Mouse (Mus musculus) brain, embryonic 14.5 days (tissue): ENCODE results near the gene Mfsd4a.

ENCODE experiments used
- CTCF ChIP-seq: fragments of 200-500 bp; IDR thresholded peaks from 2 replicates; pipeline ENCODE4 v1.5.1; 2012; ENCODE audit warnings: inconsistent platforms, mild to moderate bottlenecking, moderate library complexity, borderline replicate concordance; ENCODE audit not compliant: insufficient read depth, insufficient read length; ENCODE audit errors: extremely low read depth
- POLR2A ChIP-seq: fragments of 200-500 bp; IDR thresholded peaks from 2 replicates; pipeline ENCODE4 v1.6.1; 2012; ENCODE audit warnings: mild to moderate bottlenecking, inconsistent platforms, borderline replicate concordance; ENCODE audit not compliant: poor library complexity, insufficient read depth, insufficient read length, severe bottlenecking; ENCODE audit errors: extremely low read depth

- TF ChIP-seq CTCF (no peak), POLR2A (no peak)
These were observed 7.7 kb downstream of the Mfsd4a start for GRCm38 (mm10) chr1:132060036-132060769.
